In genomic region chr17:6141344-6141743, GRCm38 (mm10) we compare ENCODE assay signal across 18 mouse cellular contexts. TPM values are rescaled to one million over a fixed set of nuclear protein-coding genes. Genes with fewer than 3 reads are reported as not detected.
A peak's percentile ranks its signal among the peaks of the same experiment; 100 is the strongest.
DNase-seq lines count a peak whose midpoint lies in the region; ATAC-seq lines count a peak whose summit lies in the region.
"Had no signal": no experiment of that assay in that cellular context is flagged by ENCODE, and none has a peak within 500 bp of the region (broad histone marks: within the 10 kb centered on the region; RNA-seq: fewer than 3 reads in every experiment).

No protein-coding gene starts in this region.

- 0 out of 2 replicates have a peak overlapping the region, but pooled peaks have one; percentile 33 for H3K27ac ChIP-seq in embryonic facial prominence, embryonic 14.5 days (replicated peaks; ENCODE audit: low read depth, low read length)
- no peak overlapping the region for H3K27ac ChIP-seq in embryonic facial prominence, embryonic 10.5 days (replicated peaks)
- H3K27ac ChIP-seq in intestine, embryonic 15.5 days, result 0 out of 2 replicates have a peak overlapping the region, but pooled peaks have one; percentile 18
- no peak overlapping the region for H3K27ac ChIP-seq in intestine, embryonic 16.5 days (ENCODE audit: low read length)
- H3K27ac ChIP-seq: forebrain, embryonic 13.5 days; heart, embryonic 10.5 days; hindbrain, embryonic 12.5 days; hindbrain, postnatal 0 days had no signal

- no peaks in the 10 kb centered on the region for H3K27me3 ChIP-seq in embryonic facial prominence, embryonic 14.5 days (replicated peaks; ENCODE audit: control insufficient read depth, insufficient read depth, low read length)
- H3K27me3 ChIP-seq in embryonic facial prominence, embryonic 10.5 days (replicated peaks; ENCODE audit: low read depth, poor library complexity, severe bottlenecking), result no peaks in the 10 kb centered on the region
- no peaks in the 10 kb centered on the region for H3K27me3 ChIP-seq in intestine, embryonic 15.5 days (replicated peaks)
- H3K27me3 ChIP-seq in intestine, embryonic 16.5 days (replicated peaks; ENCODE audit: control insufficient read depth, insufficient read depth, low read length), result no peaks in the 10 kb centered on the region
- H3K27me3 ChIP-seq: forebrain, embryonic 13.5 days; heart, embryonic 15.5 days; hindbrain, embryonic 12.5 days had no signal

- peaks cover 22% of the 10 kb centered on the region; the same call in 1 of the 2 replicates for H3K36me3 ChIP-seq in embryonic facial prominence, embryonic 14.5 days (ENCODE audit: control insufficient read depth, insufficient read depth, low read length)
- H3K36me3 ChIP-seq in embryonic facial prominence, embryonic 10.5 days (replicated peaks), result peaks cover 66% of the 10 kb centered on the region
- 0 out of 2 replicates have a peak, but pooled peaks cover 3% of the 10 kb centered on the region for H3K36me3 ChIP-seq in intestine, embryonic 15.5 days
- H3K36me3 ChIP-seq in intestine, embryonic 16.5 days (ENCODE audit: control insufficient read depth, insufficient read depth, low read length), result peaks cover 2% of the 10 kb centered on the region; the same call in 1 of the 2 replicates
- H3K36me3 ChIP-seq: heart, embryonic 15.5 days had no signal

- no peaks in the 10 kb centered on the region for H3K9me3 ChIP-seq in embryonic facial prominence, embryonic 14.5 days (ENCODE audit: control insufficient read depth, low read length)
- no peaks in the 10 kb centered on the region for H3K9me3 ChIP-seq in embryonic facial prominence, embryonic 10.5 days
- no peaks in the 10 kb centered on the region for H3K9me3 ChIP-seq in intestine, embryonic 15.5 days
- no peaks in the 10 kb centered on the region for H3K9me3 ChIP-seq in intestine, embryonic 16.5 days (ENCODE audit: control insufficient read depth, low read length)
- H3K9me3 ChIP-seq: forebrain, embryonic 13.5 days; heart, embryonic 10.5 days; heart, embryonic 15.5 days; hindbrain, embryonic 12.5 days had no signal

- H3K4me3 ChIP-seq in embryonic facial prominence, embryonic 14.5 days (ENCODE audit: low read depth, low read length), result no peak overlapping the region
- no peak overlapping the region for H3K4me3 ChIP-seq in embryonic facial prominence, embryonic 10.5 days
- H3K4me3 ChIP-seq in intestine, embryonic 15.5 days (replicated peaks), result no peak overlapping the region
- H3K4me3 ChIP-seq in intestine, embryonic 16.5 days (ENCODE audit: low read length), result no peak overlapping the region
- H3K4me3 ChIP-seq: forebrain, embryonic 13.5 days; heart, embryonic 10.5 days; heart, embryonic 15.5 days; hindbrain, embryonic 12.5 days had no signal

- no peak for ATAC-seq in embryonic facial prominence, embryonic 14.5 days (ENCODE audit: low read depth)
- no peak for ATAC-seq in intestine, embryonic 15.5 days
- ATAC-seq in intestine, embryonic 16.5 days, result no peak
- ATAC-seq: forebrain, embryonic 13.5 days; forebrain, postnatal 0 days; hindbrain, postnatal 0 days had no signal

- H3K4me1 ChIP-seq in embryonic facial prominence, embryonic 14.5 days (ENCODE audit: control insufficient read depth, insufficient read depth, low read length), result peaks cover 3% of the 10 kb centered on the region; the same call in 1 of the 2 replicates
- H3K4me1 ChIP-seq in embryonic facial prominence, embryonic 10.5 days, result peaks cover 12% of the 10 kb centered on the region
- H3K4me1 ChIP-seq in intestine, embryonic 15.5 days (replicated peaks), result no peaks in the 10 kb centered on the region
- no peaks in the 10 kb centered on the region for H3K4me1 ChIP-seq in intestine, embryonic 16.5 days (ENCODE audit: control insufficient read depth, insufficient read depth, low read length)
- H3K4me1 ChIP-seq: heart, embryonic 10.5 days had no signal

- H3K9ac ChIP-seq in embryonic facial prominence, embryonic 14.5 days (ENCODE audit: low read depth, low read length), result no peak overlapping the region
- no peak overlapping the region for H3K9ac ChIP-seq in intestine, embryonic 15.5 days
- H3K9ac ChIP-seq in intestine, embryonic 16.5 days (ENCODE audit: low read depth, low read length), result no peak overlapping the region
- H3K9ac ChIP-seq: forebrain, embryonic 13.5 days; forebrain, postnatal 0 days; heart, embryonic 15.5 days; hindbrain, embryonic 12.5 days had no signal

- no peak overlapping the region for H3K4me2 ChIP-seq in embryonic facial prominence, embryonic 14.5 days (ENCODE audit: low read depth, low read length)
- no peak overlapping the region for H3K4me2 ChIP-seq in intestine, embryonic 15.5 days (replicated peaks)
- no peak overlapping the region for H3K4me2 ChIP-seq in intestine, embryonic 16.5 days (ENCODE audit: low read depth, low read length)
- H3K4me2 ChIP-seq: forebrain, embryonic 13.5 days; heart, embryonic 15.5 days; hindbrain, embryonic 12.5 days had no signal

- WGBS in embryonic facial prominence, embryonic 14.5 days, result 89% methylated on average over 2 of the region's 2 CpGs
- WGBS in embryonic facial prominence, embryonic 10.5 days, result 92% methylated on average over 2 of the region's 2 CpGs
- 77% methylated on average over 2 of the region's 2 CpGs for WGBS in intestine, embryonic 15.5 days
- 81% methylated on average over 2 of the region's 2 CpGs for WGBS in intestine, embryonic 16.5 days

- no peak for DNase-seq in embryonic facial prominence, embryonic 14.5 days (ENCODE audit: low spot score)
- no peak for DNase-seq in embryonic facial prominence, embryonic 10.5 days (ENCODE audit: low spot score)
- peak; percentile 58 for DNase-seq in fibroblast of lung, adult 2 months (ENCODE audit: low read depth)
- DNase-seq in left cerebral cortex, adult 8-10 months (ENCODE audit: low spot score in 2 of 2), result no peak
- no peak for DNase-seq in lung, postnatal 36 days
- DNase-seq: adrenal gland, adult 2 months; adrenal gland, postnatal 36 days; cerebellum, postnatal 10 days; forebrain, postnatal 0 days; gastrocnemius, postnatal 36 days; heart, adult 11 months had no signal

RNA-seq across cellular contexts. Expression of gene Tulp4, which starts 35.1 kb away (rescaled TPM):
- polyA plus RNA-seq in embryonic facial prominence, embryonic 14.5 days (2014; fragmentation: Nextera tagmentation; extraction: Ambion mirVana), result 83.6 and 86.3 TPM in 2 replicates
- 132 and 140 TPM in 2 replicates for polyA plus RNA-seq in embryonic facial prominence, embryonic 10.5 days (2016; fragmentation: Nextera tagmentation; extraction: Ambion mirVana)
- 70.9 and 95.9 TPM in 2 replicates for polyA plus RNA-seq in intestine, embryonic 15.5 days (2015; fragmentation: Nextera tagmentation; extraction: Ambion mirVana)
- 60.1 and 79.1 TPM in 2 replicates for polyA plus RNA-seq in intestine, embryonic 16.5 days (2015; fragmentation: Nextera tagmentation; extraction: Ambion mirVana)
- total RNA-seq in left cerebral cortex, adult 8-10 months (2022), result 100 to 1,000 TPM; 363 to 430 (median 399) TPM

Comparison
In these comparisons a context has a peak if more than half of its experiments do, and no peak if none do; other contexts are left out.
1. H3K27ac ChIP-seq: peak in embryonic facial prominence, embryonic 14.5 days (single experiment) and intestine, embryonic 15.5 days (single experiment); none in embryonic facial prominence, embryonic 10.5 days (single experiment) and intestine, embryonic 16.5 days (single experiment).